Mouse (Mus musculus) limb, embryonic 11.5 days (tissue): ENCODE measurements around the gene Cdc25a. TPM values are rescaled to one million over a fixed set of nuclear protein-coding genes. Genes with fewer than 3 reads are reported as not detected.

Source experiments
- ATAC-seq: fragments of 200-750 bp; cut with Nextera tagmentation; 2 replicates; pipeline ENCODE4 v1.8.0; 2017; ENCODE audit warnings: low read depth; ENCODE audit not compliant: insufficient number of reproducible peaks, low FRiP score, low TSS enrichment
- DNase-seq: peaks from one replicate; pipeline ENCODE4 v3.0.0-alpha.2; 2015; ENCODE audit warnings: low spot score
- H3K27ac ChIP-seq: fragments of 300-500 bp; sonication (generic); replicated peaks from 2 replicates; pipeline ENCODE4 v1.5.1; 2014; ENCODE audit warnings: low read depth, mild to moderate bottlenecking, low read length
- H3K27me3 ChIP-seq: fragments of 300-500 bp; sonication (generic); 2 replicates; pipeline ENCODE4 v1.6.1; 2014; ENCODE audit warnings: mild to moderate bottlenecking, low read length, mixed read lengths; ENCODE audit not compliant: control insufficient read depth, insufficient read depth
- H3K36me3 ChIP-seq: fragments of 300-500 bp; sonication (generic); 2 replicates; pipeline ENCODE4 v1.6.1; 2014; ENCODE audit warnings: mild to moderate bottlenecking, low read length, moderate library complexity, mixed read lengths; ENCODE audit not compliant: control insufficient read depth, insufficient read depth
- H3K4me1 ChIP-seq: fragments of 300-500 bp; sonication (generic); 2 replicates; pipeline ENCODE4 v1.6.1; 2014; ENCODE audit warnings: low read length, mixed read lengths; ENCODE audit not compliant: control insufficient read depth, insufficient read depth
- H3K4me2 ChIP-seq: fragments of 300-500 bp; sonication (generic); 2 replicates; pipeline ENCODE4 v1.6.1; 2014; ENCODE audit warnings: low read depth, mild to moderate bottlenecking, moderate library complexity; ENCODE audit not compliant: severe bottlenecking
- H3K4me3 ChIP-seq: fragments of 300-500 bp; sonication (generic); 2 replicates; pipeline ENCODE4 v1.5.1; 2014; ENCODE audit warnings: low read depth, low read length
- H3K9ac ChIP-seq: fragments of 300-500 bp; sonication (generic); 2 replicates; pipeline ENCODE4 v1.6.1; 2014; ENCODE audit warnings: mild to moderate bottlenecking, low read length
- H3K9me3 ChIP-seq: fragments of 300-500 bp; sonication (generic); 2 replicates; pipeline ENCODE4 v1.6.1; 2016; ENCODE audit warnings: low read length; ENCODE audit not compliant: control insufficient read depth
- WGBS: fragments of 180-500 bp; shearing (Covaris S2); extraction: QIAGEN DNeasy Blood & Tissue Kit; methylation state at CpG from one replicate; pipeline ENCODE4 v1.1.7; 2014; 5-methylcytosine and 5-hydroxymethylcytosine counted together
- polyA plus RNA-seq: library from polyadenylated mRNA; unstranded; fragments of >200 nt; fragmentation: Nextera tagmentation; extraction: Ambion mirVana; gene quantifications from 2 replicates; pipeline ENCODE4 v1.2.1, GENCODE M21; 2014

The Cdc25a gene
- polyA plus RNA-seq, 1 experiment from 2014 or later, result 42.8 TPM

DNA sequence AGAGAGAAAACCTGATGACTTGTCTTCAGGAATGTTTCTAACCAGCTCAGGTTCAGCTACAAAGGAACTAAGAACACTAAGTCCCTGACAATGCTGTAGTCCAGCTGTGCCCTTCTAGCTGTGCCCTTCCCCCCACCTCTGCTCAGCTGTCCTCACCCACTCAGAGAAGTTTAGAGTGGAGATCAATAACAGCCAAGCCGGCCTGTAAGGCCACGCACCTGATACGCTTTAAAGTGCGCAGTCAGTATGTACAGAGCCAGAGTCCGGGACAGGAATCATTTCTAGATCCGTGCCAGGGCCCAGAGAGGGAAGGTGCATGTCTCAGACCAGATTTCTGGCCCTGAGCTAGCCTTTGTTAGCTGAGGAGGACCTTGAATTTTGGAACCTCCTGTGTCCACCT, 19.4 kb upstream of the Cdc25a start:
- Histone ChIP-seq H3K27me3 (no peaks in the 10 kb centered on the region), H3K4me1 (no peaks in the 10 kb centered on the region), H3K4me2 (no peak overlapping the region), H3K9me3 (no peaks in the 10 kb centered on the region), H3K4me3 (no peak overlapping the region), H3K36me3 (no peaks in the 10 kb centered on the region), H3K9ac (no peak overlapping the region), H3K27ac (no peak overlapping the region)
- WGBS, result 87% methylated on average over 6 of the region's 6 CpGs
- ATAC-seq (0 out of 2 replicates have a peak, but pooled peaks have one; percentile 51), DNase-seq (no peak)

- Histone ChIP-seq H3K27ac (no peak overlapping the region), H3K9ac (peak overlapping the region; percentile 40), H3K27me3 (no peaks in the 10 kb centered on the region), H3K4me2 (0 out of 2 replicates have a peak overlapping the region, but pooled peaks have one; percentile 10), H3K4me1 (no peaks in the 10 kb centered on the region), H3K9me3 (no peaks in the 10 kb centered on the region), H3K4me3 (no peak overlapping the region), H3K36me3 (no peaks in the 10 kb centered on the region)
- ATAC-seq, result peak; percentile 55; the same call in 1 of the 2 replicates
- 22% methylated on average over 20 of the region's 20 CpGs for WGBS
- peak; percentile 95 for DNase-seq
Measured at GRCm38 (mm10) chr9:109862397-109863044, 12.9 kb upstream of the Cdc25a start.

DNA sequence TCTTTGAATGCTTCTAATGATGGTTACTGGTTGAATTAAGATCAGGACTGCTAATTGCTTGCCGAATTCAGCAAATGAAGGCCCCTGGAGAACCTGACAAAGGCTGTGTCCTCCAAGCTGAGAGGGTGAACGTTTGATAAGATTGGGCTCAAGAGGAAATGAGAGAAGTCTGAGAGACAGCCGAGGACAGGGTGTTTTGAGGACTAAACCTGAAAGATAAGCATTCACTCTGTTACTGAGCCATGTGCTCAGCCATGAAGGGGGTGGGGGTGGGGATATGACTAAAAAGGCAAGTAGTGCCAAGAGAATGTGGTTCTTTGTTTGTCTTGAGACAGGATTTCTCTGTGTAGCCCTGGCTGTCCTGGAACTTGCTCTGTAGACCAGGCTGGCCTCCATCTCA, 12.3 kb upstream of the Cdc25a start:
- Histone ChIP-seq H3K4me2 (no peak overlapping the region), H3K27ac (no peak overlapping the region)
- no peak for ATAC-seq

GRCm38 (mm10) chr9:109866218-109866617, 9.2 kb upstream of the Cdc25a start:
- DNase-seq (no peak), ATAC-seq (no peak)
- Histone ChIP-seq H3K4me1 (no peaks in the 10 kb centered on the region), H3K36me3 (no peaks in the 10 kb centered on the region), H3K27me3 (no peaks in the 10 kb centered on the region), H3K9ac (no peak overlapping the region), H3K27ac (no peak overlapping the region), H3K9me3 (no peaks in the 10 kb centered on the region), H3K4me3 (no peak overlapping the region), H3K4me2 (no peak overlapping the region)
- 66% methylated on average over 2 of the region's 2 CpGs for WGBS

More for the DNA sequence above, 12.3 kb upstream of the Cdc25a start:
- Histone ChIP-seq H3K9me3 (no peaks in the 10 kb centered on the region), H3K27me3 (no peaks in the 10 kb centered on the region), H3K4me1 (no peaks in the 10 kb centered on the region), H3K4me3 (no peak overlapping the region), H3K9ac (no peak overlapping the region; the same call in 1 of the 2 replicates), H3K36me3 (no peaks in the 10 kb centered on the region)
- 69% methylated on average over 3 of the region's 3 CpGs for whole genome bisulfite sequencing
- DNase-seq, result no peak

DNA sequence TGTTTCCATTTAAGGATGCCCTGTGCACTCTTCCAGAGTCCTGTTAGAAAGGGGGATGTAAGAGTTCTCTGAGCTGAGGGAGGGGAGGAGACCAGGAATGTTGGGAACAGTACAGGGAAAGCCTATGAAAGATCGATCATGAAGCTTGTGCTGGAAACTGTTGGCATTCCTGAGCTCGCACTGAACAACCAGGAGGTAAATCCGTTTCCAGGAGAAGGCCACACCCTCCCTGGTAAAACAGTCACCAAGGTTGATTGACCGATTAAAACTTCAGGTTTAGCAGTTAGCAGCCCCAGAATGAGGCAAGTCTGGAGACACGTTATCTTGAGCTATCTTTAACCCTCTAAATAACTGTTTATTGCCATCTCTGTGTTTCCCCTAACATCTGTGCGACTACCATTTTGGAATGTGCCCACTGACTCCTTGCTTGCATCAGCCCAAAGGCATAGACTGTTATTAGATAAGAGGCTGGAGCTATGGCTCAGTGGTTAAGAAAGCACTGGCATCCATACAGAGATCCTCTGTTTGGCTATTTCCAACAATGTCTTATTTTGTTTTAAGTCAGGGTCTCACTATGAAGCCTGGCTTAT, 4.3 kb upstream of the Cdc25a start:
- ATAC-seq, result no peak
- Histone ChIP-seq H3K36me3 (no peaks in the 10 kb centered on the region), H3K27ac (no peak overlapping the region), H3K9ac (no peak overlapping the region), H3K4me3 (no peak overlapping the region), H3K27me3 (no peaks in the 10 kb centered on the region), H3K4me2 (no peak overlapping the region), H3K9me3 (no peaks in the 10 kb centered on the region), H3K4me1 (no peaks in the 10 kb centered on the region)
- WGBS, result 39% methylated on average over 6 of the region's 6 CpGs
- no peak for DNase-seq

- Histone ChIP-seq H3K9me3 (no peaks in the 10 kb centered on the region), H3K4me1 (peaks cover 3% of the 10 kb centered on the region; the same call in 1 of the 2 replicates), H3K36me3 (peaks cover 23% of the 10 kb centered on the region; the same call in 1 of the 2 replicates), H3K27ac (peak overlapping the region; percentile 77), H3K9ac (peak overlapping the region; percentile 94), H3K4me2 (peak overlapping the region; percentile 84), H3K4me3 (peak overlapping the region; percentile 85), H3K27me3 (no peaks in the 10 kb centered on the region)
- ATAC-seq (peak; percentile 49), DNase-seq (peak; percentile 65)
- under 1% methylated on average over 64 of the region's 76 CpGs for WGBS
Measured at GRCm38 (mm10) chr9:109875695-109876601, 569 bp downstream of the Cdc25a start.

DNA sequence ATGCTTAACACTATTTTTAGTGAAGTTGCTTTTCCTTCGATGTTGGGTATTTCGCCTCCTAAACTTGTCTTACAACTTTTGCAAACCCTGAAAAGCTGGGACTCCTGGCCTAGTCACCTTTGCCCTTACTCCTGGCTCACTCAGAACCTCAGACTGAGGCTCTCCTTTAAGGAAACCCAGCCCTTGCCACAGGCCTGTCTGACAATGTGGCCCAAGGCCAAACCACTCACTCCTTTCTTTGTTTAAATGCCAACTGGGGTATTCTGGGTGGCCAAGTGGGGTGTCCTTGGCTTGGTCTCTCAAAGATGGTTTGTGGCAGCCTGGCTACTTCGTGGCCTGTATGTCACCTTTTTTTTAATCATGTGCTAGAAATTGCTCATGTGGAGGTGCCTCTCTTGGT, 1.4 kb downstream of the Cdc25a start:
- Histone ChIP-seq H3K4me1 (peaks cover 3% of the 10 kb centered on the region; the same call in 1 of the 2 replicates), H3K36me3 (peaks cover 27% of the 10 kb centered on the region; the same call in 1 of the 2 replicates), H3K4me2 (peak overlapping the region; percentile 84), H3K27ac (no peak overlapping the region), H3K9me3 (no peaks in the 10 kb centered on the region), H3K9ac (peak overlapping the region; percentile 94), H3K4me3 (peak overlapping the region; percentile 85), H3K27me3 (no peaks in the 10 kb centered on the region)
- no peak for DNase-seq
- no peak for ATAC-seq
- 7% methylated on average over 3 of the region's 3 CpGs for WGBS

DNA sequence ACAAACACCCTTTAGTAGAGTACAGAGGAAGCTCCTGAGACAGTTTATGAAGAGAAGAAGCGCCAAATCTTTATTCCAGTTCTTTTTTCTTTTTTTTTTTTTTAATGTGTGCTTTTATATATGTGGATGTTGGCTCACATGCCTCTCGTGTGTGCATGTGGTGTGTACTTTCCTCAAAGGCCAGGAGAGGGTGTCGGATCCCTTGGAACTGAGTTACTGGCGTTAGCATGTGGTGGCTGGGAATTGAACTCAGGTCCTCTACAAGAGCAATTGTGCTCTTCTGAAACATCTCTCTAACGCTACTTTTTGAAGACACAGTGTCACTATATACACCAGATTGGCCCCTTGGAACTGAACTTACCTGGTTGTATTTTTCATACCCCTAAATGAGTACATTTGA, 2.3 kb downstream of the Cdc25a start:
- peaks cover 30% of the 10 kb centered on the region; the same call in 1 of the 2 replicates for H3K36me3 ChIP-seq

More for the DNA sequence above, 2.3 kb downstream of the Cdc25a start:
- Histone ChIP-seq H3K4me3 (peak overlapping the region; percentile 85), H3K27ac (no peak overlapping the region), H3K4me1 (peaks cover 3% of the 10 kb centered on the region; the same call in 1 of the 2 replicates), H3K9me3 (no peaks in the 10 kb centered on the region), H3K27me3 (no peaks in the 10 kb centered on the region), H3K9ac (no peak overlapping the region), H3K4me2 (peak overlapping the region; percentile 84)
- no peak for DNase-seq
- ATAC-seq, result no peak
- WGBS, result 84% methylated on average over 5 of the region's 5 CpGs
